Mouse (Mus musculus) E14TG2a.4 (cell line): ENCODE results near the gene Abcb6.

ENCODE experiments used
- H3K27me3 ChIP-seq: 2 replicates; pipeline ENCODE4 v1.6.1; 2014; ENCODE audit warnings: low read length, control low read depth; ENCODE audit not compliant: insufficient read depth
- H3K36me3 ChIP-seq: 2 replicates; pipeline ENCODE4 v1.6.1; 2014; ENCODE audit warnings: low read length, control low read depth; ENCODE audit not compliant: insufficient read depth
- H3K4me1 ChIP-seq: replicated peaks from 2 replicates; pipeline ENCODE4 v1.6.1; 2014; ENCODE audit warnings: low read depth, low read length, control low read depth
- H3K4me3 ChIP-seq: replicated peaks from 2 replicates; pipeline ENCODE4 v1.5.1; 2014; ENCODE audit warnings: mild to moderate bottlenecking, low read length
- H3K9me3 ChIP-seq: 2 replicates; pipeline ENCODE4 v1.6.1; 2014; ENCODE audit warnings: low read length, control low read depth
- CTCF ChIP-seq: conservative IDR thresholded peaks from 2 replicates; pipeline ENCODE4 v1.5.1; 2014; ENCODE audit warnings: low read length
- NANOG ChIP-seq: IDR thresholded peaks from 2 replicates; pipeline ENCODE4 v1.6.1; 2014; ENCODE audit warnings: borderline replicate concordance, low read length, mixed read lengths
- POU5F1 ChIP-seq: IDR thresholded peaks from 2 replicates; pipeline ENCODE4 v1.6.1; 2014; ENCODE audit warnings: low read length, borderline replicate concordance

Gene Abcb6

DNA sequence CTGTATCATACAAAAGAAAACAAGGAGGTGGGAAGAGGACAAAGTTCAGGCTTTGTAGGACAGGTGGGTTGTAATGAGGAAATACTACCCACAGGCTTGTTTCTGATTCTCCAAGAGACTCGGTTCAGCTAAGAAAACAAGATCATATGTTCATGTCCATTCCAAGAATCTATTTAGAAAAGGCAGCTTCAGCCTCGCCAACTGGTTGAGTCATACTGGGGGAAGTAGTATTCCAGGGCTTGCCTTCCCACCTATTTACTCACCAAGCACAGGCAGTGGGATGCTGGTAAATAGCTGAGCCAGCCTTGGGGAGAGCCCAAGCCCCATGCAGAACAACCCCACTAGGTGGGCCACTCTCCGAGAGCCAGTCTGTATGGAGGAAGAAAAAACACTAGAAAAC is 51.6 kb downstream of the Abcb6 start:
- H3K4me3 ChIP-seq = no peak overlapping the region
- TF ChIP-seq POU5F1 (no peak), CTCF (no peak), NANOG (no peak)
- peaks cover 30% of the 10 kb centered on the region for H3K27me3 ChIP-seq
- peaks cover 20% of the 10 kb centered on the region for H3K4me1 ChIP-seq
- no peaks in the 10 kb centered on the region for H3K36me3 ChIP-seq
- H3K9me3 ChIP-seq = no peaks in the 10 kb centered on the region

DNA sequence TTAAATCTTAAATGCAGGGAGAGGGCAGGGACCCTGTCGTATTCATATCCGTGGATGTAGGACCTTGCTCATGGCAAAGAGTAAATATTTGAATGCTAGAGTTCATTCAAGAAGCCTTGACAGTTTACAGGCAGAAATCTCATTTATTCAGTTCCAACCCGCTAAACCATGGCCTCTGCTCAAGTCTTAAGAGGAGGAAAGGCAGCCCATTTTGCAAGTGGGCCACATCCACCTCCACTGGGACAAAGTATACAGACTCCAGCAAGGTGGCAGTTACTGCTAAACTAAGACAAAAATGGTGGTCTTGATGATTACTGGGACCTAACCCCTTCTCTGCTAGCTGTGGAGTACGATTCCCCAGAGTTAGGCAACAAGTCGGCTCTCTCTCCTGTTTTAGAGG is 54.8 kb downstream of the Abcb6 start:
- no peaks in the 10 kb centered on the region for H3K36me3 ChIP-seq
- peaks cover 12% of the 10 kb centered on the region for H3K27me3 ChIP-seq
- peak overlapping the region; percentile 85 for H3K4me3 ChIP-seq
- H3K4me1 ChIP-seq = peaks cover 18% of the 10 kb centered on the region
- no peaks in the 10 kb centered on the region for H3K9me3 ChIP-seq
- TF ChIP-seq POU5F1 (no peak), NANOG (no peak)

DNA sequence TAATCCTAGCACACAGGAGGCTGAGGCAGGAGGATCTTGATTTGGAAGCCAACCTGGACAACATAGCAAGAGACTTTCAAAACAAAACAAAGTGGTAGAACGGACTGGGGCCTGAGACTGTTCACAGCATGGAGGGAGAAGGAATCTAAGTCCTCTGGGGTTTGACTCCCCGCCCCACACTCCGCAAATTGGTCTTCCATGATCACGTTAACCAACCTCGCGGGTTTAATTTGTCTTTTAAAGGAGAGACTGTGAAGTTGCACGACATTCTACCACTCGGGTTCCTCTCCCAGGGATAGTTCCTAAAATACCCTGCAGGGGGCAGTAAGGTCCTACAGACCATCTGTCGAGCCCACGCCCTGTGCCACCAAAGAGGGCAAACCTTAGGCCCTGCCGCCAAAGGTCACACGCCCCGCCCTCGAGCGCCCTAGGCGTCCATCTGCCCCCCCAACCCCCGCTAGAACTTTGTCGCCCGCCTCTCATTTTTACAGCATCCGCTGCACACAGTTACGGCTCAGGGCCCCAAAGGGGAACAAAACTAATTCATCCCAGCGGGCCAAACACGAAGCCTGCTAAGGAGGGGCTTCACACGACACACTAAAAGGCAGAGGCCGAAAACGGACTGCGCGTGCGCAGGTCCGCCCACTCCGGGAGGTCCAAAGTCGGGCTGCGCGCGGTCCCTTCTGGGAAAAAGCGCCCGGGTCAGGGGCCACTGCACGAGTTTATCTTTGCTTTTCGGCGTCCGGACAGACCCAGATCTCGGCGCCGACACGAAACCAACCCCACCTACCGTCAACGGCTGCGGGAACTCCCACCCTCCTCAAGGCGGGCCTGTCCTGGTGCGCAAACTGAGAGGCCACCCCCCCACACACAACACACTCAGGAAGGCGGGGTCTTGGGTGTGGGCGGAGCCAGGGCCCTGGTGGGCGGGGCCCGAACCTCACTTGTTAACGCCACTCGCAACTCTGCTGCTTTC is 55.6 kb downstream of the Abcb6 start, which contains the start of gene Nhej1:
Nhej1 (minus strand) TSS at position 855 of the 976 bp plus-strand sequence.
- no peaks in the 10 kb centered on the region for H3K9me3 ChIP-seq
- TF ChIP-seq CTCF = peak; percentile 94
- TF ChIP-seq POU5F1 = no peak
- no peaks in the 10 kb centered on the region for H3K36me3 ChIP-seq
- H3K27me3 ChIP-seq = peaks cover 9% of the 10 kb centered on the region
- H3K4me3 ChIP-seq = peak within 1 kb of the TSS; percentile 85
- peaks cover 18% of the 10 kb centered on the region for H3K4me1 ChIP-seq

DNA sequence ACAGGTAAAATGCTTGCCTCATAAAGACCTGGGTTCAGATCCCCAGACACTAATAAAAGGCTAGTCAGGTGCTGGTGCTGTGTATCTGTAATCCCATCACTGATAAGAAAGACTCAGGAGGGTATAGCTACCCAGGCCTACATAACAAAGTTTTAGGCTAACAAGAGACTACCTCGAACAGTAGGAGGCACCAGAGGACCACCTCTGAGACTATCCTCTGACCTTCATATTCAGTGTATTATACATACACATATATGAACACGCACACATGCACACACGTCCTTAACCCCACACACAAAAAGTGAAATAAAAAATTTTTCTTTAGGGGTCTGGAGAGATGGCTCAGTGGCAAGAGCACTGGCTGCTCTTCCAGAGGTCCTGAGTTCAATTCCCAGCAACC is 58.0 kb downstream of the Abcb6 start:
- Histone ChIP-seq H3K36me3 (no peaks in the 10 kb centered on the region), H3K4me3 (no peak overlapping the region), H3K9me3 (no peaks in the 10 kb centered on the region), H3K4me1 (peaks cover 18% of the 10 kb centered on the region), H3K27me3 (no peaks in the 10 kb centered on the region)
- TF ChIP-seq POU5F1 (no peak), CTCF (no peak), NANOG (no peak)
